Mouse (Mus musculus) skeletal muscle tissue, adult 2 months (tissue): ENCODE measurements around the gene Olfr360.
"Not testable (repeated sequence)": the region's sequence is repeated elsewhere in the genome, so short reads cannot be mapped to it uniquely, and the experiment has no call there.

Source experiments
- DNase-seq: peaks from one replicate; pipeline ENCODE4 v3.0.0-alpha.2; 2012; ENCODE audit warnings: low read depth, low spot score

Gene Olfr360

GRCm38 (mm10) chr2:37065446-37065845 lies at the start of gene Olfr360:
Gene Olfr360, plus strand, starts transcription at chr2:37065746.
- DNase-seq = no peak

- DNase-seq = not testable (repeated sequence)
Measured at GRCm38 (mm10) chr2:37089190-37089589, 23.6 kb downstream of the Olfr360 start, which contains the start of gene Olfr361. Gene Olfr361, minus strand, starts transcription at chr2:37089290.

GRCm38 (mm10) chr2:37117810-37118209 lies 52.3 kb downstream of the Olfr360 start, which contains the start of gene Olfr362:
Gene Olfr362, minus strand, starts transcription at chr2:37117910.
- no peak for DNase-seq
